8 mouse cellular contexts compared by ENCODE assay signal in genomic region chr19:46523131-46523479, GRCm38 (mm10). TPM values are rescaled to one million over a fixed set of nuclear protein-coding genes. Genes with fewer than 3 reads are reported as not detected.
A peak's percentile ranks its signal among the peaks of the same experiment; 100 is the strongest.
DNase-seq lines count a peak whose midpoint lies in the region; ATAC-seq and TF ChIP-seq lines count a peak whose summit lies in the region.

No protein-coding gene starts in this region.

- no peak for ATAC-seq in kidney, postnatal 0 days (replicated peaks; ENCODE audit: low FRiP score, low read depth)
- no peak for ATAC-seq in embryonic facial prominence, embryonic 14.5 days (ENCODE audit: low read depth)
- no peak for ATAC-seq in intestine, postnatal 0 days
- no peak for ATAC-seq in neural tube, embryonic 14.5 days (ENCODE audit: low read depth)

- peaks cover 59% of the 10 kb centered on the region for H3K4me1 ChIP-seq in kidney, postnatal 0 days (replicated peaks; ENCODE audit: insufficient read depth, low read length)
- H3K4me1 ChIP-seq in kidney, adult 2 months (ENCODE audit: control insufficient read depth, insufficient read depth, low read length) = peaks cover 46% of the 10 kb centered on the region
- peaks cover 60% of the 10 kb centered on the region for H3K4me1 ChIP-seq in embryonic facial prominence, embryonic 14.5 days (ENCODE audit: control insufficient read depth, insufficient read depth, low read length)
- peaks cover 28% of the 10 kb centered on the region for H3K4me1 ChIP-seq in intestine, postnatal 0 days (replicated peaks; ENCODE audit: control insufficient read depth, insufficient read depth, low read length)
- H3K4me1 ChIP-seq in neural tube, embryonic 14.5 days (ENCODE audit: control insufficient read depth, insufficient read depth, low read length) = peaks cover 52% of the 10 kb centered on the region

- TF ChIP-seq CTCF in kidney, postnatal 0 days (IDR thresholded peaks at IDR 0.05; ENCODE audit: low read depth) = no peak
- TF ChIP-seq CTCF in kidney, adult 2 months (conservative IDR thresholded peaks at IDR 0.05; ENCODE audit: insufficient read depth, insufficient read length, low read depth, low read length) = no peak
- no peak for TF ChIP-seq CTCF in intestine, postnatal 0 days (IDR thresholded peaks at IDR 0.05; ENCODE audit: low read depth)

- H3K36me3 ChIP-seq in kidney, postnatal 0 days (ENCODE audit: insufficient read depth, low read length) = no peaks in the 10 kb centered on the region
- no peaks in the 10 kb centered on the region for H3K36me3 ChIP-seq in kidney, adult 2 months (ENCODE audit: control insufficient read depth, insufficient read depth, low read length)
- no peaks in the 10 kb centered on the region for H3K36me3 ChIP-seq in embryonic facial prominence, embryonic 14.5 days (ENCODE audit: control insufficient read depth, insufficient read depth, low read length)
- H3K36me3 ChIP-seq in intestine, postnatal 0 days (ENCODE audit: control insufficient read depth, insufficient read depth) = no peaks in the 10 kb centered on the region
- H3K36me3 ChIP-seq in neural tube, embryonic 14.5 days (ENCODE audit: control insufficient read depth, insufficient read depth, low read length) = no peaks in the 10 kb centered on the region

- H3K27ac ChIP-seq in kidney, postnatal 0 days = peak overlapping the region; percentile 91
- no peak overlapping the region for H3K27ac ChIP-seq in kidney, adult 2 months (ENCODE audit: insufficient read depth, low read depth, low read length)
- peak overlapping the region; percentile 69 for H3K27ac ChIP-seq in embryonic facial prominence, embryonic 14.5 days (replicated peaks; ENCODE audit: low read depth, low read length)
- no peak overlapping the region for H3K27ac ChIP-seq in intestine, postnatal 0 days (ENCODE audit: low read depth, low read length)
- peak overlapping the region; percentile 76 for H3K27ac ChIP-seq in neural tube, embryonic 14.5 days (ENCODE audit: low read depth, low read length)

- no peak overlapping the region for H3K9ac ChIP-seq in kidney, postnatal 0 days (ENCODE audit: low read depth, low read length)
- H3K9ac ChIP-seq in embryonic facial prominence, embryonic 14.5 days (ENCODE audit: low read depth, low read length) = peak overlapping the region; percentile 19
- no peak overlapping the region for H3K9ac ChIP-seq in intestine, postnatal 0 days (ENCODE audit: low read depth, low read length)
- H3K9ac ChIP-seq in neural tube, embryonic 14.5 days (replicated peaks; ENCODE audit: low read depth, low read length) = no peak overlapping the region; the same call in 1 of the 2 replicates

- no peak for TF ChIP-seq POLR2A in kidney, adult 2 months (IDR thresholded peaks at IDR 0.05; ENCODE audit: low read depth, low read length)

- H3K9me3 ChIP-seq in kidney, postnatal 0 days (replicated peaks; ENCODE audit: low read length) = no peaks in the 10 kb centered on the region
- H3K9me3 ChIP-seq in embryonic facial prominence, embryonic 14.5 days (ENCODE audit: control insufficient read depth, low read length) = no peaks in the 10 kb centered on the region
- no peaks in the 10 kb centered on the region for H3K9me3 ChIP-seq in intestine, postnatal 0 days (ENCODE audit: control insufficient read depth)
- H3K9me3 ChIP-seq in neural tube, embryonic 14.5 days (ENCODE audit: control insufficient read depth, low read length) = no peaks in the 10 kb centered on the region

- H3K27me3 ChIP-seq in kidney, postnatal 0 days (ENCODE audit: insufficient read depth, low read length) = no peaks in the 10 kb centered on the region
- H3K27me3 ChIP-seq in kidney, adult 2 months (replicated peaks; ENCODE audit: control insufficient read depth, insufficient read depth, low read length) = no peaks in the 10 kb centered on the region
- no peaks in the 10 kb centered on the region for H3K27me3 ChIP-seq in embryonic facial prominence, embryonic 14.5 days (replicated peaks; ENCODE audit: control insufficient read depth, insufficient read depth, low read length)
- no peaks in the 10 kb centered on the region for H3K27me3 ChIP-seq in intestine, postnatal 0 days (replicated peaks; ENCODE audit: control insufficient read depth, insufficient read depth, low read length)
- H3K27me3 ChIP-seq in neural tube, embryonic 14.5 days (ENCODE audit: control insufficient read depth, insufficient read depth, low read length) = no peaks in the 10 kb centered on the region

- DNase-seq in kidney, postnatal 0 days (ENCODE audit: low spot score) = no peak
- no peak for DNase-seq in kidney, adult 2 months
- peak; percentile 25 for DNase-seq in embryonic facial prominence, embryonic 14.5 days (ENCODE audit: low spot score)
- no peak for DNase-seq in adrenal gland, postnatal 25 days
- no peak for DNase-seq in spleen, postnatal 36 days (ENCODE audit: low spot score in 2 of 2)
- no peak for DNase-seq in layer of hippocampus, adult 9-10 months (ENCODE audit: low spot score)

- no peak overlapping the region for H3K4me2 ChIP-seq in kidney, postnatal 0 days (ENCODE audit: low read length)
- peak overlapping the region; percentile 58 for H3K4me2 ChIP-seq in embryonic facial prominence, embryonic 14.5 days (ENCODE audit: low read depth, low read length)
- peak overlapping the region; percentile 44; the same call in 1 of the 2 replicates for H3K4me2 ChIP-seq in intestine, postnatal 0 days (replicated peaks; ENCODE audit: low read depth)
- H3K4me2 ChIP-seq in neural tube, embryonic 14.5 days (ENCODE audit: low read depth, low read length) = peak overlapping the region; percentile 36; the same call in 1 of the 2 replicates

- H3K4me3 ChIP-seq in kidney, postnatal 0 days (replicated peaks; ENCODE audit: low read depth, low read length) = no peak overlapping the region
- no peak overlapping the region for H3K4me3 ChIP-seq in kidney, adult 2 months (ENCODE audit: insufficient read depth, low read depth, low read length)
- H3K4me3 ChIP-seq in embryonic facial prominence, embryonic 14.5 days (ENCODE audit: low read depth, low read length) = no peak overlapping the region
- H3K4me3 ChIP-seq in intestine, postnatal 0 days (ENCODE audit: low read depth, low read length) = no peak overlapping the region
- H3K4me3 ChIP-seq in neural tube, embryonic 14.5 days (ENCODE audit: low read depth, low read length) = no peak overlapping the region; the same call in 1 of the 2 replicates

RNA-seq across cellular contexts. Expression of gene Trim8, which starts 21.6 kb away (rescaled TPM):
- 27.8 and 30.5 TPM in 2 replicates for polyA plus RNA-seq in kidney, postnatal 0 days (2015; fragmentation: Nextera tagmentation; extraction: Ambion mirVana)
- 41.3 and 43.6 TPM in 2 replicates for polyA plus RNA-seq in kidney, adult 2 months (2012; rRNA removed)
- 21.5 and 27.1 TPM in 2 replicates for polyA plus RNA-seq in embryonic facial prominence, embryonic 14.5 days (2014; fragmentation: Nextera tagmentation; extraction: Ambion mirVana)
- 16.7 and 17.1 TPM in 2 replicates for polyA plus RNA-seq in intestine, postnatal 0 days (2015; fragmentation: Nextera tagmentation; extraction: Ambion mirVana)
- polyA plus RNA-seq in neural tube, embryonic 14.5 days (2014; fragmentation: Nextera tagmentation; extraction: Ambion mirVana) = 32.2 and 37.5 TPM in 2 replicates
- 50.9 and 52.6 TPM in 2 replicates for total RNA-seq in adrenal gland, postnatal 25 days (2021)

RNA-seq across cellular contexts. Expression of gene Arl3, which starts 49.9 kb away (rescaled TPM):
- 96.6 and 105 TPM in 2 replicates for polyA plus RNA-seq in kidney, postnatal 0 days (2015; fragmentation: Nextera tagmentation; extraction: Ambion mirVana)
- polyA plus RNA-seq in kidney, adult 2 months (2012; rRNA removed) = 52.5 and 62.8 TPM in 2 replicates
- 83.7 and 94.0 TPM in 2 replicates for polyA plus RNA-seq in embryonic facial prominence, embryonic 14.5 days (2014; fragmentation: Nextera tagmentation; extraction: Ambion mirVana)
- polyA plus RNA-seq in intestine, postnatal 0 days (2015; fragmentation: Nextera tagmentation; extraction: Ambion mirVana) = 21.1 and 25.6 TPM in 2 replicates
- polyA plus RNA-seq in neural tube, embryonic 14.5 days (2014; fragmentation: Nextera tagmentation; extraction: Ambion mirVana) = 134 and 160 TPM in 2 replicates
- total RNA-seq in adrenal gland, postnatal 25 days (2021) = 50.3 and 61.0 TPM in 2 replicates

RNA-seq across cellular contexts. Expression of gene Sfxn2, which starts 50.1 kb away (rescaled TPM):
- polyA plus RNA-seq in kidney, postnatal 0 days (2015; fragmentation: Nextera tagmentation; extraction: Ambion mirVana) = 47.1 and 50.0 TPM in 2 replicates
- 18.9 and 23.0 TPM in 2 replicates for polyA plus RNA-seq in kidney, adult 2 months (2012; rRNA removed)
- 16.7 and 19.7 TPM in 2 replicates for polyA plus RNA-seq in embryonic facial prominence, embryonic 14.5 days (2014; fragmentation: Nextera tagmentation; extraction: Ambion mirVana)
- 5.2 and 6.2 TPM in 2 replicates for polyA plus RNA-seq in intestine, postnatal 0 days (2015; fragmentation: Nextera tagmentation; extraction: Ambion mirVana)
- polyA plus RNA-seq in neural tube, embryonic 14.5 days (2014; fragmentation: Nextera tagmentation; extraction: Ambion mirVana) = 10.5 and 10.7 TPM in 2 replicates
- 8.0 and 12.7 TPM in 2 replicates for total RNA-seq in adrenal gland, postnatal 25 days (2021)

Comparison
In these comparisons a context has a peak if more than half of its experiments do, and no peak if none do; other contexts are left out.
1. H3K27ac ChIP-seq: peak in kidney, postnatal 0 days (single experiment), embryonic facial prominence, embryonic 14.5 days (single experiment) and neural tube, embryonic 14.5 days (single experiment); none in kidney, adult 2 months (single experiment) and intestine, postnatal 0 days (single experiment).